Mouse (Mus musculus): ENCODE data around the gene Batf2.

DNA sequence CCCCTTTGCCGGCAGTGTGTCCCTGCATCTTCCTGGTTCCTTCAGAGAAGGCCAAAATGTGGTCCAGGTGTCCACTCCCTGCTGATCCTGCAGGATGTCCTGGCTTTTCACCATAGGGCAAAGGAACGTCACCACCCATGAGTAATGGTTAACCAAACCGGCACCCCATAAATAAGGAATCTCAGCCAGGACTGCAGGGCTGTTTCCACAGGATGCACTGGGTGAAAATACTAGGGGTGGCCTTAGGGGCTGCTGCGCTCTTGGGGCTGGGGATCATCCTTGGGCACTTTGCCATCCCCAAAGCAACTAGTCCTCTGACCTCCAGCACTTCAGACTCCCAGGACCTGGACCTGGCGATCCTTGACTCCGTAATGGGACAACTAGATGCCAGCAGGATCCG, 35.2 kb upstream of the Batf2 start, which contains the start of gene Naaladl1:
- no peak for TF ChIP-seq CTCF (IDR thresholded peaks at IDR 0.05; ENCODE audit: low read depth)
- no peak for TF ChIP-seq EP300 (IDR thresholded peaks at IDR 0.05; ENCODE audit: low read depth)

All from liver, embryonic 14.5 days (tissue).